Mouse (Mus musculus): ENCODE measurements around the gene C87977. TPM values are rescaled to one million over a fixed set of nuclear protein-coding genes. Genes with fewer than 3 reads are reported as not detected.

Gene C87977
- not detected in 2 replicates for polyA plus RNA-seq (2015; fragmentation: Nextera tagmentation; extraction: Ambion mirVana)

DNA sequence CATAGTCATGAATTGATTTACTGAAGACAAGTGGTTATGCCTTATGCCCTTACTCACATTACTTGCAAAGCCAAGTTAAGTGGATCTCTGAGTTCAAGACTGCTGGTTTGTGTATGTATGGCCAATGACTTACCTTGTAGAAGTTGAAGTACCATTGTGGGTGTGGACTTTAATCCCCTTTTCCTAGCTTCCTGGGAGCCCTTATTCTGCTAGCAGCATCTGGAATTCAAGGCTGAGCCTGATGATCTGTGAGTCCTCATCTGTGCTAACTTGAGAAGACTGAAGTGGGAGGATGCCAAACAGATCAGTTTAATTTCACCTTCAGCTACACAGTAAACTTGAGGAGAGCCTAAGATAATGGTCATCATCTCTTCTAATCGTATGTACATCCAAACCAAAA is at the start of gene C87977:
Gene C87977, minus strand, starts transcription at position 101 of the 400 bp plus-strand sequence.

DNA sequence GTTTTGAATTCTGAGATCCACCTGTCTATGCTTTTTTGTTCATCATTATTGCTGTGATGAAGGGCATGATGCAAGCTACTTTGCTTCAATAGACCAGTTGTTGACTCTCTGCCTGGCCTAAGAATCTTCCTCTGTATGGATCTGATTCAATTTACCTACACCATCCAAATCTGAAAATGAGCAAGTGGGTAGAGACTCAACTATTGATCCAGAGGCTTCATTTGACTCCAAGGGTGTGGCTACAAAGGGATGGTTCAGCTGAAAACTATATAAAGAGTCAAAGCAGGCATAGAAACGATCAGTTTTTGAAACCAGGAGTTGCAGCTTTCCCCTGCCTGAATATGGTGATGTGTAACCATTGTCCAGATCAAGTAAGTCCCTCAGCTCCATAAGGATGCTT is 22.7 kb downstream of the C87977 start, which contains the start of gene Oog2:
Gene Oog2, plus strand, starts transcription at position 301 of the 400 bp plus-strand sequence.

DNA sequence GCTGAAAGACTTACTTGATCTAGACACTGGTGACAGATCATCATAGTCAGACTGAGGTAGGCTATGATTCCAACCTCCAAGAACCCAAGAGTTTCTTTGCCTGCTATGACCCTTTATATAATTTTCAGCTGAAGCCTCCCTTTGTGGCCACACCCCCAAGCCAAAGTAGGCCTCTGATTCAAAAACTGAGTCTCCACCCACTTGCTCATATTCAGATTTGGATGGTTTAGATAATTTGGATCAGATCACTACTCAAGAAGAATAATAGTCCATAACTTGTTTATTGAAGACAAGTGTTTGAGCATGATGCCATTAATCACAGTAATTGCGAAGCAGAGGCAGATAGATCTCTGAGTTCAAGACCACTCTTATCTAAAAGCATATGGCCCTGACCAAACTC is 50.6 kb downstream of the C87977 start, which contains the start of gene Oog3:
Gene Oog3, minus strand, starts transcription at position 101 of the 400 bp plus-strand sequence.

Other genes starting within 250 kb of the C87977 start
- not detected in 2 replicates for gene Gm13101, start 246.4 kb downstream of the C87977 start, polyA plus RNA-seq (2015; fragmentation: Nextera tagmentation; extraction: Ambion mirVana)
- not detected in 2 replicates for gene Pramef17, start 218.9 kb downstream of the C87977 start, polyA plus RNA-seq (2015; fragmentation: Nextera tagmentation; extraction: Ambion mirVana)
- not detected in 2 replicates for gene Pramel4, start 154.2 kb downstream of the C87977 start, polyA plus RNA-seq (2015; fragmentation: Nextera tagmentation; extraction: Ambion mirVana)
- not detected in 2 replicates for gene Gm13102, start 106.8 kb downstream of the C87977 start, polyA plus RNA-seq (2015; fragmentation: Nextera tagmentation; extraction: Ambion mirVana)
- not detected in 2 replicates for gene Oog3, start 50.7 kb downstream of the C87977 start, polyA plus RNA-seq (2015; fragmentation: Nextera tagmentation; extraction: Ambion mirVana)
- gene Oog2, start 22.6 kb downstream of the C87977 start, polyA plus RNA-seq (2015; fragmentation: Nextera tagmentation; extraction: Ambion mirVana), result not detected in 2 replicates
- not detected in 2 replicates for gene Pramel5, start 67.2 kb upstream of the C87977 start, polyA plus RNA-seq (2015; fragmentation: Nextera tagmentation; extraction: Ambion mirVana)
- not detected in 2 replicates for gene Gm13128, start 116.9 kb upstream of the C87977 start, polyA plus RNA-seq (2015; fragmentation: Nextera tagmentation; extraction: Ambion mirVana)
- not detected in 2 replicates for gene Gm13119, start 144.6 kb upstream of the C87977 start, polyA plus RNA-seq (2015; fragmentation: Nextera tagmentation; extraction: Ambion mirVana)
- not detected in 2 replicates for gene Pramef20, start 164.6 kb upstream of the C87977 start, polyA plus RNA-seq (2015; fragmentation: Nextera tagmentation; extraction: Ambion mirVana)
- gene Pramef12, start 195.1 kb upstream of the C87977 start, polyA plus RNA-seq (2015; fragmentation: Nextera tagmentation; extraction: Ambion mirVana), result not detected in 2 replicates
- not detected in 2 replicates for gene 1700012P22Rik, start 225.5 kb upstream of the C87977 start, polyA plus RNA-seq (2015; fragmentation: Nextera tagmentation; extraction: Ambion mirVana)
- gene Gm9944, start 240.0 kb upstream of the C87977 start, polyA plus RNA-seq (2015; fragmentation: Nextera tagmentation; extraction: Ambion mirVana), result not detected in 2 replicates